Comparison of ENCODE assay signal across 8 mouse cellular contexts in genomic region chr15:6840199-6840598, GRCm38 (mm10). TPM values are rescaled to one million over a fixed set of nuclear protein-coding genes. Genes with fewer than 3 reads are reported as not detected.
DNase-seq lines count a peak whose midpoint lies in the region; ATAC-seq lines count a peak whose summit lies in the region.

No protein-coding gene starts in this region.

- no peak for DNase-seq in cerebellum, adult 11-12 months
- DNase-seq in left cerebral cortex, adult 11 months (ENCODE audit: low spot score): peak; percentile 5
- DNase-seq in left cerebral cortex, adult 18-20 months (ENCODE audit: low spot score in 2 of 2): no peak
- peak; percentile 58 for DNase-seq in embryo, embryonic 10 days (ENCODE audit: low spot score)
- no peak for DNase-seq in urinary bladder, postnatal 4 days (ENCODE audit: low spot score in 2 of 2)
- DNase-seq in thymus, postnatal 10 days (ENCODE audit: low spot score in 2 of 2): no peak

- ATAC-seq in cerebellum, adult (ENCODE audit: insufficient number of reproducible peaks, low FRiP score, low TSS enrichment): 0 out of 2 replicates have a peak, but pooled peaks have one; percentile 31
- ATAC-seq in megakaryocyte-erythroid progenitor cell, adult 5-6 weeks (replicated peaks; ENCODE audit: low FRiP score, low TSS enrichment, poor library complexity, severe bottlenecking): peak; percentile 79

RNA-seq across cellular contexts. Expression of gene Osmr, which starts 34.6 kb away (rescaled TPM):
- total RNA-seq in left cerebral cortex, adult 18-20 months (2021): 1 to 10 TPM; 2.4 to 3.3 TPM
- total RNA-seq in megakaryocyte-erythroid progenitor cell, adult 5-6 weeks (2014; fragmentation: Nextera tagmentation): not detected in 2 replicates
- not detected in 2 replicates for total RNA-seq in megakaryocyte-erythroid progenitor cell, adult 5-6 weeks (2017)

Comparison
In these comparisons a context has a peak if more than half of its experiments do, and no peak if none do; other contexts are left out.
1. DNase-seq: peak in left cerebral cortex, adult 11 months (single experiment) and embryo, embryonic 10 days (single experiment); none in cerebellum, adult 11-12 months (single experiment), left cerebral cortex, adult 18-20 months (0 of 2), urinary bladder, postnatal 4 days (0 of 2) and thymus, postnatal 10 days (0 of 2).